Mouse (Mus musculus) thymus, adult 2 months (tissue): ENCODE data around the gene Cpm.

Experiments
- CTCF ChIP-seq: fragments of 200-500 bp; IDR thresholded peaks from 2 replicates; pipeline ENCODE4 v1.5.1; 2012; ENCODE audit warnings: mild to moderate bottlenecking, control low read depth, low read length, moderate library complexity, borderline replicate concordance; ENCODE audit not compliant: control insufficient read depth, poor library complexity, insufficient read depth; ENCODE audit errors: extremely low read depth
- POLR2A ChIP-seq: fragments of 200-500 bp; IDR thresholded peaks from 2 replicates; pipeline ENCODE4 v1.6.1; 2012; ENCODE audit warnings: mild to moderate bottlenecking, low read length, control low read depth, moderate library complexity; ENCODE audit not compliant: control insufficient read depth, poor library complexity, insufficient read depth; ENCODE audit errors: extremely low read depth

DNA sequence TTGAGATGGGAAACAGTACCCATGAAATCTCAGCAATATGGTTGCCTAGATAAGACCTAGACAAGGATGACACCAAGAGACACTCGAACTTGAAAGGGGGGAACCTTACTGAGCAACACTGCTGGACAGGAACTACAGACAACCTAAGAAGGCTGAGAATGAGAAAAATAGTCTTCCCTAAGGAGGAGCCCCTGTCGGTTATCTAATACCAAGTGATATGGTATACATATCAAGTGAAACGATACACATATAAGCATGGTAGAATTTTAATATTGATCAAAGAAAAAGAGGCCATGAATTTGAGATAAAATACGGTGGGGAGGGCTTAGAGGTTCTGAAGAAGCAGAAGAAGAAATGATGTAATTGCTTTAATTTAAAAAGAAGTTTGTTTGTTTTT, 23.1 kb downstream of the Cpm start:
- no peak for TF ChIP-seq CTCF
- no peak for TF ChIP-seq POLR2A
